Mouse (Mus musculus) ovary, postnatal 10 days (tissue): ENCODE results near the gene Atg7.

Experiments used
- DNase-seq: peaks from one replicate; pipeline ENCODE4 v3.0.0; 2022; ENCODE audit warnings: low spot score

The Atg7 gene

DNA sequence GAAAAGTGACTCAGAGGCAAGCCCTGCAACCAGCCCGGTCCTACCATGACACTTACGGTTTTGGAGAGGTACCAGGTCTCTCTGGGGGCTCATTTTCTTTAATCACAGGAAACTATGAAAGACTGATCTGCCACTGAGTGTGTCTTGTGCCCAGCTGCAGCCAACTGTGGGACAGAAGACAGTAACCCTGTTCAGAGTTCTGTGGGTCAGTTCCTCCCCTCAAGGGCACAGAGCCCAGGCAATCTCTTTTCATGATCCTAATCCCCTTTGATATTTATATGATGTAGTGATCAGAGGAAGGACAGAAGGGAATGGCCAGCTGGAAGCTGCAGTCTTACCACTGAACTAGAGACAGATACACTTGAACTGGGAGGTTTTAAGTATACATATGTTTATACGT is 92.2 kb downstream of the Atg7 start:
- no peak for DNase-seq

- DNase-seq: no peak
Observed at GRCm38 (mm10) chr6:114736355-114736754, 93.5 kb downstream of the Atg7 start.

GRCm38 (mm10) chr6:114737181-114737580 is 94.3 kb downstream of the Atg7 start:
- DNase-seq: no peak

- DNase-seq: no peak
Observed at GRCm38 (mm10) chr6:114737931-114738759, 95.2 kb downstream of the Atg7 start.

DNA sequence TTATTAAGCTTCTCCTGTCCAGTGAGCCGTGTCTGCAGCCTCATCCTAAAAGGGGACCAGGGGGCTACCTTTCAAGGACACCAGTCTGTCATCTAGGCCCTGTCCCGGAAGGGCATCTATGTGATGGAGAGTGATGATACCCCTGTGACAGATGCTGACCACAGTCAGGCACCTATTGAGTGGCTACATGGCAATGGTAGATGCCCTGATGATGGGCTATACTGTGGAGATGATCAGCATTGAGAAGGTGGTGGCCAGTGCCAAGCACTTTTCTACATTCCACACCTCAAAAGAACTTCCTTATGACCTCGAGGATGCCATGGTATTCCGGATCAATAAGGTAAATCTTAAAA is 95.8 kb downstream of the Atg7 start:
- no peak for DNase-seq

- no peak for DNase-seq
Observed at GRCm38 (mm10) chr6:114742209-114743003, 99.5 kb downstream of the Atg7 start.

DNA sequence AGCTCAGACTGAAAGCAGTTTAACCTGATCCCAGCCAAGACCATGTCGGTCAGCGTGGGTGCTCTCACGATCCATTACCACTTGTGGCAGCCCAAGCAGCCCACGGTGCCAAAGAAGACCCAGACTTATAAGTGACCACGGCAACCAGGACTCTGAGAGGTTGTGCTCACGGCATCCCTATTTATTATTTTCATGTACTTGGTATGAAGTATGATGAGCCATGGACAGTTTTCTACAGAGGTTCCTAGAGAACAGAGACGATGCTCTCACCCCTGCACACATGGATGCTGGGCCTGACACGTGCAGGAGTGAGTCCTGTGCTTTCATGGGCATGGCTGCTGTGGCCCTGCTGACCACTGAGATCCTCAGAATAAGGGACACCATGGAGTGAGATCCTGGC is 100.2 kb downstream of the Atg7 start:
- DNase-seq: no peak

DNA sequence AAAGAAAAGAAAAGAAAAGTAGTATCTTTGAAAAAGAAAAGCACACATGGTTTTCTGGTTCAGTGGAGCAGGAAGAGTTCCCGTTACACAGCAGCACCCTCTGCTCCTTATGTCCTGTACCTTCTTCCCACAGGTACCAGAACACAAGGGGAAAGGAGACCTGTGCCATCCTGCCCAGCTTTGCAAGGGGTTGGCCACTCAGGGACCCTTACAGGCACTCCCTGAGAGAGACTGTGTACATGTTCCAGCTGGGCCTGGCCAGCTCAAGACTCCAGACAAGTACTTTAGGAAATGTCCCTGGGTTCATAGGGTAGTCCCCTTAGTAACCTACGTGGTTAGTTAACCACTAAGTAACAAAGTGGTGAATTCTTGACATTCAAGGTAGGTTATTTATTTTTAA is 100.9 kb downstream of the Atg7 start:
- DNase-seq: no peak

GRCm38 (mm10) chr6:114746439-114746974 is 103.6 kb downstream of the Atg7 start:
- DNase-seq: no peak

GRCm38 (mm10) chr6:114748419-114748818 is 105.5 kb downstream of the Atg7 start:
- no peak for DNase-seq

DNA sequence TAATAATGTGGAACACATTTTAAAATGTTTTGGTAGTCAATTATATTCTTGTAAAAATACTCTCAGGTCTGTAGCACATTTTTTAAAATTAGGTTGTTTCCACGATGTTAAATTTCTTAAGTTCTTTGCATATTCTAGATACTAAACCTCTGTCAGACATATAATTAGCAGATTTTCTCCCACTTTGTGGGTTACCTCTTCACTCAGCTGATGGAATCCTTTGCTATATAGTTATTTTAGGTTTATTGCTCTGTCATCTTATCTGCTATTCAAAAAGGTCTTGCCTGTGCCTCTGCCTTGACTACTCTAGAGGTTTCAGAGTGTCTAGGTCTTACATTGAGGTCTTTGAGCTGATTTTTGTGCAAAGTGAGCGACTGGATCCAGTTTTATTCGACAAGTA is 106.0 kb downstream of the Atg7 start:
- DNase-seq: no peak

GRCm38 (mm10) chr6:114758795-114759194 is 115.9 kb downstream of the Atg7 start:
- DNase-seq: no peak

DNA sequence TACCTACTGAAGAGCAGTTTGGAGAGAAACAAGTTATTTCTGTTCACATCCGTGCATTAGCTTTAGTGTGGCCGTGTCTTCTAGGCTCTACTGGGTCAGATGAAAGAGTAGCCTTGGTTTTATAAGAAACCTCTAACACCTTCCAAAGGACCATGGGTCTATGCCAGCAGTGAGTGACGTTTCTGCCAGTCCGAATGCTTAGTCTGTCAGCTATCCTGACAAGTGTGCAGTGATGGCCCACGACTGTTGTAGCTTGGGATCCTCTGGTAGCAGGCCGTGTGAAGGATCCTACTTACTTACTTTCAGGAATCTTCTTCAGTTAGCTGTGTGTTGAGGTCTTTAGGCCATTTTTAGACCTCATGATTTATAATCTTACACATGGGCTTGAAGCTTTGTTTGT is 123.4 kb downstream of the Atg7 start:
- DNase-seq: no peak

DNA sequence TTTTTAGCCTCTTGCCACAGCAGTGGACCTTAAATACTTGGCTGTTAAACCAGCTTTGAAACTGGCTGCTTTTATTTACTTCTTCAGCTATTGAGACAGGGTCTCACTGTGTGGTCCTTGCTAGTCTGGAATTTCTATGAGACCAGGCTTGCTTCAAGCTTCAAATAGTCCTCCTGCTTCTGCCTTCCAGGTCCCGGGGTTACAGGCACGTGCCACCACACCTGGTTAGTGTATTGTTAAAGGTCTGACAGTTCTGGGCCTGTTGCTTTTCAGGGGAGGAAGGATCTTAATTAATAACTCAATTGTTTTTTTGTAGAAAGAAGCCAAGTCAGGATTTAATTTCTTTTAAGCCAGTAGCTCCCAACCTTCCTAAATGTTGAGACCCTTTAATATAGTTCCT is 124.8 kb downstream of the Atg7 start:
- DNase-seq: no peak

GRCm38 (mm10) chr6:114770337-114770736 is 127.4 kb downstream of the Atg7 start:
- no peak for DNase-seq

DNA sequence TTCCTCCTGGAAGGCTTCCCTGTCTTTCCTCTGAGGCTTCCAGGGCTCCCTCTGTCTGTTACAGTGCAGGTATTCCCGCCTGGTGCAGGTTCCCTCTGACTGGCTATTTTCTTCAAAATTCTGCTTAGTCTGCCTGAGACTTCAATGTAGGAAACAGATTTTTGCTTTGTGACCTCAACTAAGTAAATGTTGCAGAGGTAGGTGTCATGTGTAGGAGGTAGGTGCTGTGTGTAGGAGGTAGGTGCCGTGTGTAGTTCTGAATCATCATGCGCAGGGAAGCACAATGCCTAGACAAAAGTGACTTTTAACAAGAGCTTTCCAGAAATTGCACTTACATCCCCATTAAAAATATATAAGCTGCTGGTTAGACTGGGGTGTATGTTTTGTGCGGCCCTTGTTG is 128.6 kb downstream of the Atg7 start:
- DNase-seq: no peak

DNA sequence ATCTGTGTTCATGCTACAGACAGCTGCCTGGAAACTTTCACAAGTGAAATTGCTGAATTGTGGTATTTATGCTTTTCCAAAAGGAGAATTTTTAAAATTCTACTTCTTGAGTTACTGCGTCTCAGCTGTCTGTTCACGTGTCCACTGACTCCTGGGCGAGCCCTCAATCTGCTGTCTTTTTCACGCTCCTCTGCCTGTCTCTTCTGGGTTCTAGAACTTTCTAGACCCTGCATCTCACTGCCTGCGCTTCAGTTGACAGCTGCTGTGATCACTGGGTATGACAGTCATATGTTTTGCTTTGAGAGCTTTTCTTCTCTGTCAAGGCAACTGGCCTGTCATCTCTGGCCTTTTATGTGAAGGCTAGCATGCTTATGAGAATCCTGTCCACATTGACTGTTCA is 132.3 kb downstream of the Atg7 start:
- no peak for DNase-seq

GRCm38 (mm10) chr6:114777872-114778271 is 135.0 kb downstream of the Atg7 start:
- DNase-seq: no peak

DNA sequence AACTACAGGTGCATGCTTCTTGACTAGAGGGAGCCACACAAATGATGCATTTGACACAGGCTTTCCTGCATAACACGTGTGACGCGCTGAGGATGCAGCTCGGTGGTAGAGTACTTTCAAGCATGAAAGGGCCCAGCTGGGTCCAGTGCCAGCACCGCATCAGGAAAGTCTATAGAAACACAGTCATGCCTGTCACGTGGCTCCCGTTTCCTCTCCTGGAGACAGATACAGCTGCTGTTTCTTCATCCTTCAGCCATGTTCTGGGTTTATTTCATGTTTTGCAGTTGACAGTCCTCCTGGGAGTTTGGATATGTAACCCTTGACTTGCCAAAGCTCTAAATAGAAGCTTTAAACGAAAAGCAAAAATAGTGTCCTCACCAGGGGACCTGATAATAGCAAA is 135.8 kb downstream of the Atg7 start:
- DNase-seq: no peak

- DNase-seq: no peak
Observed at GRCm38 (mm10) chr6:114780583-114780982, 137.7 kb downstream of the Atg7 start.

DNA sequence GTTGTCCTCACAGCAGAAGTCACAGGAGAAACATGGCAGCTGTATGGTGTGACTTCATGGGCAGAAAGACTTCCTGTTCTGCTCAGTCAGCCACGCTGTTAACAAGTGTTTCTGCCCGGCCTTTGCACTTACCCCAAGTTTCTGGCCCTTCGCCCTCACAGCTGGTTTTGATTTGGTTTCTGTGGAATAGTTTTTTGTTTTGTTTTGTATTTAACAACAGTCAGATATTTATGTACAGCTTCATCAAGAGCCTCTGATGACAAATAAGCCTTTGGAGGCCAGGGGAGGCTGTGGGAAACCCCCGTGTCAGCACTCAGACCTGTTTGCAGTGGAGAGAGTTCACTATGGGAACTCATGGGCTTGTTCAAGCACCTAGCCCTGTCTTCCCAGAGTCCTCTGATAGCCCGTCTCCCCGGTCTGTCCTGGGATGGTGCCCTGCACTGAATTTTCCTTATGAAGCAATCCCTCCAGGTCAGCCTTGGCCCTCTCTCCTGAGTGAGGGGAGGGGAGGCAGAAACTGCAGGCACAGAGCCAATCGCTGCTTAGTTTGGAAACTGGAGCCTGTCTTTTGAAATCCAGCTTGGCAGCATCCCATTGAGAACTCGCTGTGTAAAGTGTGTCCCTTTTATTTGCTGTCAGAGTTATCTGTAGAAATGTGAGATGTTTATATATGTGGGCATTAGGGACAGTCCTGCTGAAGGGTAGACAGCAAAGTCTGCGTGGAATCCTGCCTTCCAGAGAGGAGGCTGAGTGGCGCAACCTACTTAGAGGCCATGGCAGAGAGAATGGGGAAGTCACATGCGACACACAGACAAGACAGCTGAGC is 138.7 kb downstream of the Atg7 start:
- peak; percentile 64 for DNase-seq

GRCm38 (mm10) chr6:114782486-114782885 is 139.6 kb downstream of the Atg7 start:
- no peak for DNase-seq
